Mouse (Mus musculus) liver, adult 2 months (tissue): ENCODE results near the gene Lrrc8c.

ENCODE experiments used
- CTCF ChIP-seq: fragments of 200-500 bp; IDR thresholded peaks from 2 replicates; pipeline ENCODE4 v1.5.1; 2011; ENCODE audit warnings: low read depth, low read length, control low read depth
- POLR2A ChIP-seq: fragments of 200-500 bp; IDR thresholded peaks from 2 replicates; pipeline ENCODE4 v1.6.1; 2011; ENCODE audit warnings: low read length, control low read depth; ENCODE audit not compliant: insufficient read depth; ENCODE audit errors: extremely low read depth

DNA sequence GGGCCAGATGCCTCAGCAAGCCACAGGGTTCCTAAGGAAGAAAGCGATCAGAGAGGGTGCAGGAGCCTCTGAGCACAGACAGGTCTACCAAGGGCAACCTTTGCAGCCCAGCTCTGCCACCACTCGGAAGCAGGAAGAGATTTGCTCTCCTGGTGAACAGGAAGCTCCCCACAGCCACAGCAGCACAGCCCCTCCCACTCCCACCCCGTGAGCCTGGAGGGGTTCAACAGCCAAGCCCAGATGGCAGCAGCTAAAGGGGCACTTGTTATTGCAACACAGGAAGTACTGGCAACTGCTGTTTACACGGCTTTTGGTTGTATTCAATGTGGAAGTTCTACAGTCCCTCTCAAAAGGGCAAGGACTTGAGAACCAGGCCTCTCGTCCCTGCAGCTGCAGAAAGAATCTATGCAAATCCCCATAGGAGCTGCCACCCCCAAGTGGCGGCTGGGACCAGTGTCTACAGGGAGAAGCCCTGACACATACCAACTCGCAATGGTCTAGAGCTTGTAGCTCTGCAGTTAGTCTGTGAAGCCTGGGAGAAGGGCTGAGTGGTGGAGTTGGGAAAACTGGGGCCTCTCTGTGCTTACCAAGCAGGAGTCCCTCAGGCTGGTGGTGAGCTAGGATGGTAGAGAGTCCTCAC lies 129.6 kb downstream of the Lrrc8c start:
- TF ChIP-seq CTCF = no peak
- no peak for TF ChIP-seq POLR2A
